Mouse (Mus musculus) CH12.LX (cell line): Measurements from ENCODE around the gene Rgl2.

Source experiments
- CTCF ChIP-seq, 2 experiments: IDR thresholded peaks in 1 of 2; conservative IDR thresholded peaks in 1 of 2; 2 replicates each; pipeline ENCODE4 v1.5.1; 2011 to 2012; ENCODE audit warnings: low read depth in 2 of 2, low read length in 2 of 2, improper control_type of control experiment in 1 of 2, inconsistent platforms in 1 of 2, mild to moderate bottlenecking in 1 of 2, moderate library complexity in 1 of 2
- ELF1 ChIP-seq: IDR thresholded peaks from 2 replicates; pipeline ENCODE4 v1.6.1; 2014; ENCODE audit warnings: low read depth, mild to moderate bottlenecking, inconsistent platforms, low read length, improper control_type of control experiment
- MAZ ChIP-seq: IDR thresholded peaks from 2 replicates; pipeline ENCODE4 v1.6.1; 2012; ENCODE audit warnings: low read depth, mild to moderate bottlenecking, inconsistent platforms, low read length, improper control_type of control experiment, moderate library complexity
- POLR2A ChIP-seq: IDR thresholded peaks from 2 replicates; pipeline ENCODE4 v1.6.1; 2011; ENCODE audit warnings: low read depth, mild to moderate bottlenecking, improper control_type of control experiment, low read length
- RCOR1 ChIP-seq: conservative IDR thresholded peaks from 2 replicates; pipeline ENCODE4 v1.6.1; 2012; ENCODE audit warnings: low read depth, mild to moderate bottlenecking, inconsistent platforms, low read length, improper control_type of control experiment

DNA sequence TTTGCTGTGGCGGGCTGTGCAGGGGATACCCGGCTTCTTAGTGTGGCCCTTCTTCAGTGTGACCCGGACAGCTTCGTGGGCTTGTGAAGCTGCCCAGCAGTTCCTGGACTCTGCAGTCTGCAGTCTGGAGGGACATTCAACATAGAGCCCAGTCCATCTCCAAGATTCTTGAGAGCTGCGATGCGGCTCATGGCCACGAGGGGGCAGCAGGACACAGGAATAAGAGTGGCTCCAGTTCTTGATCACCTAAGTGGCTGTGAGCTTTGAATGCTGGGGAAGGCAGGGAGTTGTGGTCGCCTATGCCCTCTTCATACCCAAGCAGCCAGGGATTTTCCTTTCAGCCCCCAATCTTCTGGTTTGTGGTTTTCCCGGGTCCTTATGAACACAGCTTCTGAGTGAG, 39.1 kb downstream of the Rgl2 start:
- TF ChIP-seq ELF1 (0 out of 2 replicates have a peak, but pooled peaks have one; percentile 9), POLR2A (no peak), RCOR1 (no peak), CTCF (conservative IDR thresholded peaks at IDR 0.05 in 1 of 2, IDR thresholded peaks at IDR 0.05 in 1 of 2; ENCODE audit: low read depth in 2 of 2, low read length in 2 of 2) (peak; percentile 60 to 68), MAZ (no peak)
